Comparison of ENCODE assay signal across 8 mouse cellular contexts in the genomic region with DNA sequence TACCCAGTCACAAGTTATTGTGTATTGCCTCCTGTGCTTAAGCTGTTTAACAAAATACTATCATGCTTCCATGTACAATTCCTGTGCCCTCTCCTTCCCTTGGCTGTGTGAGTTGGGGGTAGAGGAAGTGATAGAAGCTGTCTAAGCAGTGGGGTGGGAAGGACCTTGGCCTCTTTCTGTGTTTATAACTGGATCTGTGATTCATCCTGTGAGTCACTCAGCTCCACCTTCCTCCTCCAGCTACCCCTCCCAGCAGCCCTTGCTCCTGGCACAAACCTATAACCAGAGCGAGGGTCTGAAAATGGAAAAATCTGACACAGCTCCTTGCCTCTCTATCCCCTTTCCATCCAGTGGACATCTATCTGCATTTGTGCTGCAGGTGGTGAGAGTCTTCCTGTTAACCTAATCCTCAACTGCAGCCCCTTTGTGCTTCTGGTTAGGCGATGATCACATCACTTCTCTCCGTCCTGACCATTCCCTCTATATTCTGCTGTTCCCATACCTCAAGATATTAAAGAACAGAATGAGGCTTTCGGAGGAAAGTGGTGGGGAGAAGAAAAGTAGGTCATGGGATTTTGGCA. TPM values are rescaled to one million over a fixed set of nuclear protein-coding genes. Genes with fewer than 3 reads are reported as not detected.
DNase-seq lines count a peak whose midpoint lies in the region; ATAC-seq lines count a peak whose summit lies in the region.

No protein-coding gene starts in this region.

- 57% methylated on average over 4 of the region's 4 CpGs for WGBS in forebrain, embryonic 15.5 days
- WGBS in hindbrain, embryonic 16.5 days, result 55% methylated on average over 4 of the region's 4 CpGs
- 52% methylated on average over 4 of the region's 4 CpGs for WGBS in limb, embryonic 11.5 days
- WGBS in midbrain, embryonic 13.5 days, result 65% methylated on average over 4 of the region's 4 CpGs

- H3K9ac ChIP-seq in forebrain, embryonic 15.5 days (replicated peaks), result no peak overlapping the region
- no peak overlapping the region for H3K9ac ChIP-seq in hindbrain, embryonic 16.5 days (ENCODE audit: low read depth, low read length)
- H3K9ac ChIP-seq in limb, embryonic 11.5 days (ENCODE audit: low read length), result peak overlapping the region; percentile 19; the same call in 1 of the 2 replicates
- no peak overlapping the region for H3K9ac ChIP-seq in midbrain, embryonic 13.5 days (replicated peaks)

- no peak for ATAC-seq in forebrain, embryonic 15.5 days (replicated peaks)
- ATAC-seq in hindbrain, embryonic 16.5 days, result 0 out of 2 replicates have a peak, but pooled peaks have one; percentile 9
- ATAC-seq in limb, embryonic 11.5 days (ENCODE audit: insufficient number of reproducible peaks, low FRiP score, low TSS enrichment, low read depth), result no peak
- ATAC-seq in midbrain, embryonic 13.5 days, result 0 out of 2 replicates have a peak, but pooled peaks have one; percentile 18

- H3K27ac ChIP-seq in forebrain, embryonic 15.5 days (replicated peaks), result no peak overlapping the region
- H3K27ac ChIP-seq in hindbrain, embryonic 16.5 days (ENCODE audit: low read depth, low read length), result no peak overlapping the region
- H3K27ac ChIP-seq in limb, embryonic 11.5 days (replicated peaks; ENCODE audit: low read depth, low read length), result peak overlapping the region; percentile 72
- no peak overlapping the region for H3K27ac ChIP-seq in midbrain, embryonic 13.5 days

- no peaks in the 10 kb centered on the region for H3K9me3 ChIP-seq in forebrain, embryonic 15.5 days
- no peaks in the 10 kb centered on the region for H3K9me3 ChIP-seq in hindbrain, embryonic 16.5 days (ENCODE audit: control insufficient read depth, low read length)
- no peaks in the 10 kb centered on the region for H3K9me3 ChIP-seq in limb, embryonic 11.5 days (ENCODE audit: control insufficient read depth, low read length)
- H3K9me3 ChIP-seq in midbrain, embryonic 13.5 days, result no peaks in the 10 kb centered on the region

- H3K27me3 ChIP-seq in forebrain, embryonic 15.5 days, result no peaks in the 10 kb centered on the region
- no peaks in the 10 kb centered on the region for H3K27me3 ChIP-seq in hindbrain, embryonic 16.5 days (replicated peaks; ENCODE audit: control insufficient read depth, insufficient read depth, low read length)
- no peaks in the 10 kb centered on the region for H3K27me3 ChIP-seq in limb, embryonic 11.5 days (ENCODE audit: control insufficient read depth, insufficient read depth, low read length)
- no peaks in the 10 kb centered on the region for H3K27me3 ChIP-seq in midbrain, embryonic 13.5 days

- DNase-seq in cerebellum, adult 18-20 months, result peak; percentile 53 to 71
- no peak for DNase-seq in cerebellum, adult 11 months
- peak; percentile 91 for DNase-seq in adrenal gland, adult 2 months
- peak; percentile 30 for DNase-seq in limb, embryonic 11.5 days (ENCODE audit: low spot score)
- DNase-seq in thymus, postnatal 36 days, result no peak

- peaks cover 20% of the 10 kb centered on the region for H3K4me1 ChIP-seq in forebrain, embryonic 15.5 days
- H3K4me1 ChIP-seq in hindbrain, embryonic 16.5 days (ENCODE audit: control insufficient read depth, insufficient read depth, low read depth, low read length), result peaks cover 9% of the 10 kb centered on the region
- peaks cover 12% of the 10 kb centered on the region; the same call in 1 of the 2 replicates for H3K4me1 ChIP-seq in limb, embryonic 11.5 days (ENCODE audit: control insufficient read depth, insufficient read depth, low read length)
- H3K4me1 ChIP-seq in midbrain, embryonic 13.5 days (replicated peaks), result peaks cover 23% of the 10 kb centered on the region

- H3K4me2 ChIP-seq in forebrain, embryonic 15.5 days (replicated peaks), result peak overlapping the region; percentile 95; the same call in 1 of the 2 replicates
- H3K4me2 ChIP-seq in hindbrain, embryonic 16.5 days (ENCODE audit: low read length), result peak overlapping the region; percentile 97
- peak overlapping the region; percentile 26 for H3K4me2 ChIP-seq in limb, embryonic 11.5 days (ENCODE audit: low read depth, severe bottlenecking)
- peak overlapping the region; percentile 80 for H3K4me2 ChIP-seq in midbrain, embryonic 13.5 days (replicated peaks)

- peaks cover 3% of the 10 kb centered on the region; the same call in 1 of the 2 replicates for H3K36me3 ChIP-seq in forebrain, embryonic 15.5 days
- no peaks in the 10 kb centered on the region; the same call in 1 of the 2 replicates for H3K36me3 ChIP-seq in hindbrain, embryonic 16.5 days (ENCODE audit: control insufficient read depth, insufficient read depth, low read length)
- H3K36me3 ChIP-seq in limb, embryonic 11.5 days (ENCODE audit: control insufficient read depth, insufficient read depth, low read length), result 0 out of 2 replicates have a peak, but pooled peaks cover 5% of the 10 kb centered on the region
- H3K36me3 ChIP-seq in midbrain, embryonic 13.5 days, result peaks cover 13% of the 10 kb centered on the region

- no peak overlapping the region for H3K4me3 ChIP-seq in forebrain, embryonic 15.5 days
- no peak overlapping the region for H3K4me3 ChIP-seq in hindbrain, embryonic 16.5 days (ENCODE audit: low read length)
- H3K4me3 ChIP-seq in limb, embryonic 11.5 days (ENCODE audit: low read depth, low read length), result no peak overlapping the region
- no peak overlapping the region for H3K4me3 ChIP-seq in midbrain, embryonic 13.5 days (replicated peaks)

RNA-seq across cellular contexts. Expression of gene Mtmr11, which starts 1.5 kb away (rescaled TPM):
- 10 to 100 TPM; 27.4 to 34.6 TPM for total RNA-seq in adrenal gland, adult 2 months (2021)
- polyA plus RNA-seq in adrenal gland, adult 2 months (2012; rRNA removed), result 15.0 and 20.5 TPM in 2 replicates
- polyA plus RNA-seq in forebrain, embryonic 15.5 days (2015; fragmentation: Nextera tagmentation; extraction: Ambion mirVana), result 10.0 and 11.2 TPM in 2 replicates
- 12.7 and 13.9 TPM in 2 replicates for polyA plus RNA-seq in hindbrain, embryonic 16.5 days (2015; fragmentation: Nextera tagmentation; extraction: Ambion mirVana)
- polyA plus RNA-seq in limb, embryonic 11.5 days (2014; fragmentation: Nextera tagmentation; extraction: Ambion mirVana), result 22.7 and 24.9 TPM in 2 replicates
- polyA plus RNA-seq in midbrain, embryonic 13.5 days (2015; fragmentation: Nextera tagmentation; extraction: Ambion mirVana), result 9.1 and 12.2 TPM in 2 replicates

RNA-seq across cellular contexts. Expression of gene Sf3b4, which starts 11.8 kb away (rescaled TPM):
- total RNA-seq in adrenal gland, adult 2 months (2021), result 10 to 100 TPM; 49.4 to 55.2 TPM
- polyA plus RNA-seq in adrenal gland, adult 2 months (2012; rRNA removed), result 169 and 183 TPM in 2 replicates
- 151 and 155 TPM in 2 replicates for polyA plus RNA-seq in forebrain, embryonic 15.5 days (2015; fragmentation: Nextera tagmentation; extraction: Ambion mirVana)
- 131 and 152 TPM in 2 replicates for polyA plus RNA-seq in hindbrain, embryonic 16.5 days (2015; fragmentation: Nextera tagmentation; extraction: Ambion mirVana)
- polyA plus RNA-seq in limb, embryonic 11.5 days (2014; fragmentation: Nextera tagmentation; extraction: Ambion mirVana), result 259 and 264 TPM in 2 replicates
- 152 and 154 TPM in 2 replicates for polyA plus RNA-seq in midbrain, embryonic 13.5 days (2015; fragmentation: Nextera tagmentation; extraction: Ambion mirVana)

RNA-seq across cellular contexts. Expression of gene Sv2a, which starts 20.6 kb away (rescaled TPM):
- total RNA-seq in adrenal gland, adult 2 months (2021), result 10 to 100 TPM in 1 of 2 experiments, 1 to 10 TPM in 1; 5.7 to 14.1 TPM
- 3.3 and 3.6 TPM in 2 replicates for polyA plus RNA-seq in adrenal gland, adult 2 months (2012; rRNA removed)
- polyA plus RNA-seq in forebrain, embryonic 15.5 days (2015; fragmentation: Nextera tagmentation; extraction: Ambion mirVana), result 69.1 and 73.3 TPM in 2 replicates
- polyA plus RNA-seq in hindbrain, embryonic 16.5 days (2015; fragmentation: Nextera tagmentation; extraction: Ambion mirVana), result 135 TPM in 2 replicates
- 2.7 and 3.9 TPM in 2 replicates for polyA plus RNA-seq in limb, embryonic 11.5 days (2014; fragmentation: Nextera tagmentation; extraction: Ambion mirVana)
- 68.3 and 72.0 TPM in 2 replicates for polyA plus RNA-seq in midbrain, embryonic 13.5 days (2015; fragmentation: Nextera tagmentation; extraction: Ambion mirVana)

RNA-seq across cellular contexts. Expression of gene Otud7b, which starts 56.0 kb away (rescaled TPM):
- 10 to 100 TPM; 25.0 to 38.2 TPM for total RNA-seq in adrenal gland, adult 2 months (2021)
- polyA plus RNA-seq in adrenal gland, adult 2 months (2012; rRNA removed), result 16.3 and 19.7 TPM in 2 replicates
- polyA plus RNA-seq in forebrain, embryonic 15.5 days (2015; fragmentation: Nextera tagmentation; extraction: Ambion mirVana), result 8.3 and 9.8 TPM in 2 replicates
- polyA plus RNA-seq in hindbrain, embryonic 16.5 days (2015; fragmentation: Nextera tagmentation; extraction: Ambion mirVana), result 6.5 and 8.7 TPM in 2 replicates
- polyA plus RNA-seq in limb, embryonic 11.5 days (2014; fragmentation: Nextera tagmentation; extraction: Ambion mirVana), result 9.7 and 14.2 TPM in 2 replicates
- 10.2 and 11.4 TPM in 2 replicates for polyA plus RNA-seq in midbrain, embryonic 13.5 days (2015; fragmentation: Nextera tagmentation; extraction: Ambion mirVana)

RNA-seq across cellular contexts. Expression of gene Bola1, which starts 59.2 kb away (rescaled TPM):
- total RNA-seq in adrenal gland, adult 2 months (2021), result 10 to 100 TPM; 29.6 to 38.9 TPM
- 95.5 and 96.5 TPM in 2 replicates for polyA plus RNA-seq in adrenal gland, adult 2 months (2012; rRNA removed)
- 71.8 and 75.5 TPM in 2 replicates for polyA plus RNA-seq in forebrain, embryonic 15.5 days (2015; fragmentation: Nextera tagmentation; extraction: Ambion mirVana)
- polyA plus RNA-seq in hindbrain, embryonic 16.5 days (2015; fragmentation: Nextera tagmentation; extraction: Ambion mirVana), result 52.7 and 57.2 TPM in 2 replicates
- polyA plus RNA-seq in limb, embryonic 11.5 days (2014; fragmentation: Nextera tagmentation; extraction: Ambion mirVana), result 68.2 and 68.9 TPM in 2 replicates
- polyA plus RNA-seq in midbrain, embryonic 13.5 days (2015; fragmentation: Nextera tagmentation; extraction: Ambion mirVana), result 67.7 and 70.4 TPM in 2 replicates

Comparison
In these comparisons a context has a peak if more than half of its experiments do, and no peak if none do; other contexts are left out.
1. DNase-seq: peak in cerebellum, adult 18-20 months (2 of 2), adrenal gland, adult 2 months (single experiment) and limb, embryonic 11.5 days (single experiment); none in cerebellum, adult 11 months (single experiment) and thymus, postnatal 36 days (0 of 2).
2. ATAC-seq: peak in hindbrain, embryonic 16.5 days (single experiment) and midbrain, embryonic 13.5 days (single experiment); none in forebrain, embryonic 15.5 days (single experiment) and limb, embryonic 11.5 days (single experiment).
3. H3K4me2 ChIP-seq: peak in every context shown above with its lines; median percentile 97 in hindbrain, embryonic 16.5 days; 95 in forebrain, embryonic 15.5 days; 80 in midbrain, embryonic 13.5 days; 26 in limb, embryonic 11.5 days.
4. RNA of gene Sv2a, which starts 20.6 kb away (polyA plus RNA-seq): 135 TPM in hindbrain, embryonic 16.5 days, 69.1 to 73.3 TPM in forebrain, embryonic 15.5 days and 68.3 to 72.0 TPM in midbrain, embryonic 13.5 days; 3.3 to 3.6 TPM in adrenal gland, adult 2 months and 2.7 to 3.9 TPM in limb, embryonic 11.5 days; every median in the first group is over 10 times any median in the second.